Mouse (Mus musculus) heart, embryonic 12.5 days (tissue): ENCODE measurements around the gene Npcd. TPM values are rescaled to one million over a fixed set of nuclear protein-coding genes. Genes with fewer than 3 reads are reported as not detected.

Source experiments
- ATAC-seq: fragments of 200-750 bp; cut with Nextera tagmentation; 2 replicates; pipeline ENCODE4 v1.8.0; 2017; ENCODE audit warnings: moderate TSS enrichment, moderate library complexity; ENCODE audit not compliant: insufficient number of reproducible peaks, low FRiP score
- H3K27ac ChIP-seq: fragments of 300-500 bp; sonication (generic); 2 replicates; pipeline ENCODE4 v1.5.1; 2016; ENCODE audit warnings: mild to moderate bottlenecking, moderate library complexity; ENCODE audit not compliant: poor library complexity, severe bottlenecking
- H3K27me3 ChIP-seq: fragments of 300-500 bp; sonication (generic); replicated peaks from 2 replicates; pipeline ENCODE4 v1.6.1; 2016; ENCODE audit warnings: mild to moderate bottlenecking, moderate library complexity
- H3K36me3 ChIP-seq: fragments of 300-500 bp; sonication (generic); 2 replicates; pipeline ENCODE4 v1.6.1; 2016; ENCODE audit warnings: mild to moderate bottlenecking, moderate library complexity
- H3K4me1 ChIP-seq: fragments of 300-500 bp; sonication (generic); replicated peaks from 2 replicates; pipeline ENCODE4 v1.6.1; 2016; ENCODE audit warnings: mild to moderate bottlenecking
- H3K4me2 ChIP-seq: fragments of 300-500 bp; sonication (generic); 2 replicates; pipeline ENCODE4 v1.6.1; 2016; ENCODE audit warnings: mild to moderate bottlenecking, moderate library complexity
- H3K4me3 ChIP-seq: fragments of 300-500 bp; sonication (generic); 2 replicates; pipeline ENCODE4 v1.5.1; 2016; ENCODE audit warnings: mild to moderate bottlenecking
- H3K9ac ChIP-seq: fragments of 300-500 bp; sonication (generic); 2 replicates; pipeline ENCODE4 v1.6.1; 2016; ENCODE audit warnings: mild to moderate bottlenecking, moderate library complexity
- H3K9me3 ChIP-seq: fragments of 300-500 bp; sonication (generic); replicated peaks from 2 replicates; pipeline ENCODE4 v1.6.1; 2016; ENCODE audit warnings: mild to moderate bottlenecking, moderate library complexity
- WGBS: fragments of 180-500 bp; shearing (Covaris S2); methylation state at CpG from one replicate; pipeline ENCODE4 v1.1.7; 2016; 5-methylcytosine and 5-hydroxymethylcytosine counted together
- polyA plus RNA-seq: library from polyadenylated mRNA; unstranded; fragments of >200 nt; fragmentation: Nextera tagmentation; extraction: Ambion mirVana; gene quantifications from 2 replicates; pipeline ENCODE4 v1.2.1, GENCODE M21; 2016

Npcd gene
- 0.21 TPM in 1 of 2 replicates, not detected in the other for polyA plus RNA-seq

- H3K9ac ChIP-seq, result peak within 1 kb of the TSS; percentile 86
- WGBS, result 1% methylated on average over 58 of the region's 58 CpGs
- peak; percentile 87 for ATAC-seq
- H3K27ac ChIP-seq, result peak within 1 kb of the TSS; percentile 91
- H3K4me3 ChIP-seq, result peak within 1 kb of the TSS; percentile 78
- H3K9me3 ChIP-seq, result no peaks in the 10 kb centered on the region
- peaks cover 29% of the 10 kb centered on the region for H3K4me1 ChIP-seq
- H3K27me3 ChIP-seq, result no peaks in the 10 kb centered on the region
- H3K4me2 ChIP-seq, result peak within 1 kb of the TSS; percentile 85
- peaks cover 11% of the 10 kb centered on the region; the same call in 1 of the 2 replicates for H3K36me3 ChIP-seq
Observed at GRCm38 (mm10) chr15:79834130-79834880, at the start of gene Npcd, which contains the start of gene Cbx6. Npcd (minus strand) TSS chr15:79834237. Cbx6 (minus strand) TSS chr15:79834688.

GRCm38 (mm10) chr15:79883352-79883822, 49.4 kb upstream of the Npcd start:
- Histone ChIP-seq H3K4me2 (peak overlapping the region; percentile 66), H3K9me3 (no peaks in the 10 kb centered on the region), H3K4me1 (peaks cover 25% of the 10 kb centered on the region), H3K36me3 (no peaks in the 10 kb centered on the region), H3K9ac (peak overlapping the region; percentile 56), H3K27me3 (no peaks in the 10 kb centered on the region), H3K4me3 (peak overlapping the region; percentile 47), H3K27ac (peak overlapping the region; percentile 55; the same call in 1 of the 2 replicates)
- under 1% methylated on average over 30 of the region's 30 CpGs for WGBS
- ATAC-seq, result peak; percentile 75

DNA sequence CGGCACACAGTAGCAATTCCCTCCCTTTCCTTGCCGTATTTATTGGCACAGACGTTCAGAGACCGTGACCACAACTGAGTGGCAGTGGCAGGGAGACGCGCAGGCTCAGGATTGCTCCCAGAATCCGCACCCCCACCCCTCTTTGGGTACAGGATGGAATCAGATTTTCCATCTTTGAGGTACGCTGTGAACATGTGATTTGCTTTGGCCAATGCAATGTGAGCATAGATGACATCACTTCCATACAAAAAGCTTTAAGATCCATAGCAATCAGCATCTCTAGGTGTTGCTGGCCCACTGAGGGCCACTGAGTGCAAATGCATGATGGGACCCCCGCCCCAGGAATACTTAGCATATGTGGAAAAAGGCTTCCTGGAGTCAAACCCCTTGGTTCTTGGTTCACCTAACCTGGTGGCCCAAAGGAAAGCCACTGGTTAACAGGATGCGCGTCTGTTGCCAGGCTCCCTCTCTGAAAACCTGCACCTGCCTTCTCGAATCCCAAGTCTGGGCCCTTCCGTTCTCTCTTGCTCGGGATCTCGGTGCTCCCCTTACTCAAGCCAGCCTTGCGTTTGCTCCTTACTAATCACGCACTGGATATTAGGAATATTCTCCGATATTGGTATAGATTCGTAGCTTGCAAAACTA, 48.7 kb upstream of the Npcd start:
- Histone ChIP-seq H3K9ac (peak overlapping the region; percentile 21), H3K27me3 (no peaks in the 10 kb centered on the region), H3K27ac (no peak overlapping the region), H3K4me3 (peak overlapping the region; percentile 47), H3K36me3 (no peaks in the 10 kb centered on the region), H3K4me2 (peak overlapping the region; percentile 66), H3K4me1 (peaks cover 25% of the 10 kb centered on the region), H3K9me3 (no peaks in the 10 kb centered on the region)
- no peak for ATAC-seq
- WGBS, result 25% methylated on average over 19 of the region's 19 CpGs

- Histone ChIP-seq H3K9me3 (no peaks in the 10 kb centered on the region), H3K36me3 (no peaks in the 10 kb centered on the region), H3K9ac (no peak overlapping the region), H3K4me2 (no peak overlapping the region), H3K4me1 (peaks cover 25% of the 10 kb centered on the region), H3K27ac (0 out of 2 replicates have a peak overlapping the region, but pooled peaks have one; percentile 2), H3K4me3 (no peak overlapping the region), H3K27me3 (no peaks in the 10 kb centered on the region)
- WGBS, result 78% methylated on average over 3 of the region's 3 CpGs
- no peak for ATAC-seq
Observed at GRCm38 (mm10) chr15:79880477-79880876, 46.4 kb upstream of the Npcd start.

GRCm38 (mm10) chr15:79879319-79879718, 45.3 kb upstream of the Npcd start:
- no peak overlapping the region for H3K4me3 ChIP-seq

DNA sequence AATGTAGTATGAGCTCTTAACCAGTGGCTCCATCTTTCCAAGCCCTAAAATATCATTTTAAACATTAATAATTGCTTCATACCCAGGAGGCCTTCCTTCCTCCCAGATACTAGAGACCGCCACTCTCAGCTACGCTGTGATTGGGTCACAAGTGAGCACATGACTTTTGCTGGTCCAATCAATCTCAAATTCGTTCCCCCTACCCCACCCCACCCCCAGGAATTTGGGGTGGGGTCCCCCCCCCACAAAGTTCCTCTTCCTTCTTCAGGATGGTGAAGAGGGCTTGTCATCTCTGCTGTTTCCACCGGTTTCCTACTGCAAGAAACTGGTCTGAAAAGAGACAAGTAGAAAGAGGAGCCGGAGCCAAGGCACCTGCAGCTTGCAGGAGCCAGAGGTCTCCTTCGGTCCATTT, 44.7 kb upstream of the Npcd start:
- Histone ChIP-seq H3K4me3 (no peak overlapping the region), H3K27ac (peak overlapping the region; percentile 83), H3K9ac (peak overlapping the region; percentile 7; the same call in 1 of the 2 replicates), H3K4me2 (peak overlapping the region; percentile 32), H3K27me3 (no peaks in the 10 kb centered on the region), H3K36me3 (no peaks in the 10 kb centered on the region), H3K9me3 (no peaks in the 10 kb centered on the region), H3K4me1 (peaks cover 29% of the 10 kb centered on the region)
- ATAC-seq, result 0 out of 2 replicates have a peak, but pooled peaks have one; percentile 22
- 54% methylated on average over 6 of the region's 6 CpGs for WGBS

More at GRCm38 (mm10) chr15:79879319-79879718, 45.3 kb upstream of the Npcd start:
- WGBS, result 18% methylated on average over 13 of the region's 13 CpGs
- no peaks in the 10 kb centered on the region for H3K9me3 ChIP-seq
- H3K36me3 ChIP-seq, result no peaks in the 10 kb centered on the region
- no peaks in the 10 kb centered on the region for H3K27me3 ChIP-seq
- H3K4me2 ChIP-seq, result peak overlapping the region; percentile 32
- peak overlapping the region; percentile 83 for H3K27ac ChIP-seq
- H3K9ac ChIP-seq, result peak overlapping the region; percentile 7; the same call in 1 of the 2 replicates
- peak; percentile 80 for ATAC-seq
- peaks cover 25% of the 10 kb centered on the region for H3K4me1 ChIP-seq

- Histone ChIP-seq H3K4me1 (peaks cover 22% of the 10 kb centered on the region), H3K27ac (no peak overlapping the region), H3K27me3 (no peaks in the 10 kb centered on the region), H3K36me3 (no peaks in the 10 kb centered on the region), H3K9ac (no peak overlapping the region), H3K4me2 (no peak overlapping the region), H3K9me3 (no peaks in the 10 kb centered on the region), H3K4me3 (no peak overlapping the region)
- ATAC-seq, result no peak
- WGBS, result 84% methylated on average over 18 of the region's 18 CpGs
Observed at GRCm38 (mm10) chr15:79875261-79875995, 41.4 kb upstream of the Npcd start.

- Histone ChIP-seq H3K27me3 (no peaks in the 10 kb centered on the region), H3K4me2 (no peak overlapping the region), H3K27ac (no peak overlapping the region), H3K9me3 (peaks cover 5% of the 10 kb centered on the region), H3K9ac (no peak overlapping the region), H3K4me1 (peaks cover 11% of the 10 kb centered on the region), H3K4me3 (no peak overlapping the region), H3K36me3 (no peaks in the 10 kb centered on the region)
- ATAC-seq, result no peak
- WGBS, result 60% methylated on average over 2 of the region's 2 CpGs
Observed at GRCm38 (mm10) chr15:79873995-79874394, 40.0 kb upstream of the Npcd start.

DNA sequence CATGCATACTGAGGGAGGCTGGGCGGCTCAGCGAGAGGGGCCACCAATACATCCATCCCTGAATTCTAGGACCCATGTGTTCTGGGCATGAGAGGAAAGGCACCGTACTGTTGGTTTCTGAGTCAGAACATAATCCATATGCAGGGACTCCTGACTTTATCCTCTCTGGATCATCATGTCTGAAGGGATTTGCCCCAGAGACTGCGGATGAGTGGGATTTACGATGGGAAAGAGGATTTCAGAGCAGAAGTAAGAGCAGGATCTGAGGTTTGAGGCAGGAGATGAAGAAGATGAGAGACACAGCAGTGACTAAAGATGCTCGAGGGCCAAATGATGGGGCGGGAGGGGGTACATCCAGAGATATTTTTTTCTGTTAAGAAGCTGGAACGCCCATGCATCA, 39.5 kb upstream of the Npcd start:
- no peak overlapping the region for H3K27ac ChIP-seq
- H3K9me3 ChIP-seq, result peaks cover 6% of the 10 kb centered on the region
- no peak overlapping the region for H3K9ac ChIP-seq
- ATAC-seq, result no peak
- H3K4me3 ChIP-seq, result no peak overlapping the region
- no peaks in the 10 kb centered on the region for H3K36me3 ChIP-seq
- no peak overlapping the region for H3K4me2 ChIP-seq
- WGBS, result 84% methylated on average over 8 of the region's 8 CpGs
- no peaks in the 10 kb centered on the region for H3K27me3 ChIP-seq
- H3K4me1 ChIP-seq, result peaks cover 7% of the 10 kb centered on the region; the same call in 1 of the 2 replicates

DNA sequence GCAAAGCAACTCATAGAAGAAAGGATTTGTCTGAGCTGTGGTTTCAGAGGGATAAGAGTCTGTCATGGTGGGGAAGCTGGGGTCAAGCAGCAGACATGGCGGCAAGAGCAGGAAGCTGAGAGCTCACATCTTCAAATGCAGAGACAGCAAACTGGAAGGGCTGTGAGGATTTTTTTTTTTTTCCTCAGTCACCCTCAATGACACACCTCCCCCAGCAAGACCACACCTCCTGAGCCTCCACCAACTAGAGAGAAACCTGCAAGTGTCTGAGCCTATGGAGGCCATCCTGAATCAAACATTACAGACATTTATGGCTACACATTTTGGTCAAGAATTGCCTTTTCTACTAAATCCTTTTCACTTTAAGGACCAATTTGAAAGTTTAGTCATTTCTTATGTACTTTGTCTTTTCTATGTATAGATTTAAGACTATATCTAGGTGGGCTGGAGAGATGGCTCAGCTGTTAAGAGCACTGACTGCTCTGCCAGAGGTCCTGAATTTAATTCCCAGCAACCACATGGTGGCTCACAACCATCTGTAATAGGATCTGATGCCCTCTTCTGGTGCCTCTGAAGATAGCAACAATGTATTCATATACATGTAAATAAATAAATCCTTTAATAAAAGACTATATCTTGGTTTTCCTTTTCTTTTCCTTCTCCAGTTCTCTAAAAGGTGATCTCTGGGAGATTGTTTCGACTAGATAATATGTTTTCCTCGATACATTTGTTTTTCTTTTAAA, 33.4 kb upstream of the Npcd start:
- no peak overlapping the region for H3K27ac ChIP-seq
- no peak overlapping the region for H3K4me3 ChIP-seq
- H3K27me3 ChIP-seq, result no peaks in the 10 kb centered on the region
- H3K4me1 ChIP-seq, result no peaks in the 10 kb centered on the region
- no peak for ATAC-seq
- WGBS, result 72% methylated on average over 3 of the region's 3 CpGs
- H3K4me2 ChIP-seq, result no peak overlapping the region
- H3K9ac ChIP-seq, result no peak overlapping the region
- peaks cover 6% of the 10 kb centered on the region for H3K9me3 ChIP-seq
- H3K36me3 ChIP-seq, result no peaks in the 10 kb centered on the region
